Mouse (Mus musculus) MEL (cell line): ENCODE results near the gene Rhobtb3.

Experiments
- CHD2 ChIP-seq: IDR thresholded peaks from 2 replicates; pipeline ENCODE4 v1.6.1; 2011; ENCODE audit warnings: low read length, improper control_type of control experiment
- CTCF ChIP-seq, 3 experiments: IDR thresholded peaks in 2 of 3; conservative IDR thresholded peaks in 1 of 3; 2 replicates each; pipeline ENCODE4 v1.5.1; 2011 to 2012; ENCODE audit warnings: low read length in 3 of 3, low read depth in 2 of 3, mild to moderate bottlenecking in 2 of 3, improper control_type of control experiment in 1 of 3, inconsistent platforms in 1 of 3, mixed read lengths in 1 of 3, moderate library complexity in 1 of 3; ENCODE audit not compliant: control insufficient read depth in 1 of 3, insufficient read depth in 1 of 3, poor library complexity in 1 of 3, severe bottlenecking in 1 of 3
- EP300 ChIP-seq, 2 experiments: IDR thresholded peaks; 2 replicates each; pipeline ENCODE4 v1.6.1; 2011; ENCODE audit warnings: improper control_type of control experiment in 2 of 2, low read length in 2 of 2, low read depth in 1 of 2, mild to moderate bottlenecking in 1 of 2
- MYB ChIP-seq: IDR thresholded peaks from 2 replicates; pipeline ENCODE4 v1.6.1; 2011; ENCODE audit warnings: mild to moderate bottlenecking, low read depth, low read length, improper control_type of control experiment
- POLR2A ChIP-seq, 2 experiments: IDR thresholded peaks; 2 replicates each; pipeline ENCODE4 v1.6.1; 2011 to 2012; ENCODE audit warnings: low read length in 2 of 2, mild to moderate bottlenecking in 2 of 2, control low read depth in 1 of 2, improper control_type of control experiment in 1 of 2, low read depth in 1 of 2, moderate library complexity in 1 of 2; ENCODE audit not compliant: control insufficient read depth in 1 of 2, insufficient read depth in 1 of 2, poor library complexity in 1 of 2
- USF1 ChIP-seq: IDR thresholded peaks from 2 replicates; pipeline ENCODE4 v1.6.1; 2014; ENCODE audit warnings: low read depth, mild to moderate bottlenecking, inconsistent platforms, low read length, improper control_type of control experiment, moderate library complexity
- ZNF384 ChIP-seq: IDR thresholded peaks from 2 replicates; pipeline ENCODE4 v1.6.1; 2012; ENCODE audit warnings: low read depth, mild to moderate bottlenecking, inconsistent platforms, low read length, improper control_type of control experiment

DNA sequence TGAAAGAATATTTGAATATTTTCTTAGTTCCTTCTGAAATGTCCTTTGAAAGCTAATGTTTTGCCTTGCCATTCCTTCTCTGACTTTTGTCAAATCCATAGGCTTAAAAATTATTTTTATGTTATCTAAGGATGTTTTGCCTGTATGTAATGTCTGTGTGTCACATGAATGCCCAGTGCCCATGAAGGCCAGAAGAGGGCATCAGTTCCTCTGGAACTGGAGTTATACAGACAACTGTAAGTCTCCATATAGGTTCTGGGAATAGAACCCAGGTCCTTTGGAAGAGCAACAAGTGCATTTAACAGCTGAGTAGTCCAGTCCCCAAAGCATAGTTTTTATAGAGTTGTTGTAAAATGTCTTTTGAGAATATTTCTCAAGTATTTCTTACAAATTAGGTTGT lies 38.2 kb upstream of the Rhobtb3 start:
- no peak for TF ChIP-seq ZNF384
- TF ChIP-seq USF1, result no peak
- TF ChIP-seq EP300 (IDR thresholded peaks at IDR 0.05; ENCODE audit: low read depth in 1 of 2, low read length in 2 of 2), result no peak
- no peak for TF ChIP-seq POLR2A (IDR thresholded peaks at IDR 0.05; ENCODE audit: control insufficient read depth in 1 of 2, insufficient read depth in 1 of 2, low read depth in 1 of 2, low read length in 2 of 2, poor library complexity in 1 of 2)
- TF ChIP-seq CTCF (IDR thresholded peaks at IDR 0.05 in 2 of 3, conservative IDR thresholded peaks at IDR 0.05 in 1 of 3; ENCODE audit: control insufficient read depth in 1 of 3, insufficient read depth in 1 of 3, low read depth in 2 of 3, low read length in 3 of 3, poor library complexity in 1 of 3, severe bottlenecking in 1 of 3), result peak; percentile 40 to 70 (median 58)
- no peak for TF ChIP-seq CHD2
- TF ChIP-seq MYB, result no peak
